Mouse (Mus musculus): Measurements from ENCODE around the gene Fxyd7. TPM values are rescaled to one million over a fixed set of nuclear protein-coding genes. Genes with fewer than 3 reads are reported as not detected.

Gene Fxyd7
- total RNA-seq, 2 experiments from 2014 or later = 1.3 to 1.6 TPM

DNA sequence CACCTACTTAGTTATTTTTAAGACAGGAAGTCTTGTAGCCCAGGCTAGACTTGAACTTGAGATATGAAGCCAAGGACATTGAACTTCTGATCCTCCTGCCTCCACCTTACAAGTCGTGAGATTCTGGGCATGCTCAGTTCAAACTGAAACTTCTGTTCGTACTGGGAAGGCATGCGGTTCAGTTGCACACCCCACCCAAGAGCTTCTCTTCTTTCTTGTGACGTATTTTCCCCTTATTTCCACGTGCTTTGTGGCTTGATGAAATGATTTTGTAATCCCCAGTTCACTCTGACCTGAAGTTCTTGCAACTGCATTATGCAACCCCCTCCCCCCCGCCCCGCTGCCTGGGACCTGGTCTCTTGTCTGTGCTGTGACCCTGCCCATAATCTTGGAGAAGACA lies 19.5 kb downstream of the Fxyd7 start:
- no peak for DNase-seq
- intact Hi-C loops (cut with DNase I) = no loop called here

DNA sequence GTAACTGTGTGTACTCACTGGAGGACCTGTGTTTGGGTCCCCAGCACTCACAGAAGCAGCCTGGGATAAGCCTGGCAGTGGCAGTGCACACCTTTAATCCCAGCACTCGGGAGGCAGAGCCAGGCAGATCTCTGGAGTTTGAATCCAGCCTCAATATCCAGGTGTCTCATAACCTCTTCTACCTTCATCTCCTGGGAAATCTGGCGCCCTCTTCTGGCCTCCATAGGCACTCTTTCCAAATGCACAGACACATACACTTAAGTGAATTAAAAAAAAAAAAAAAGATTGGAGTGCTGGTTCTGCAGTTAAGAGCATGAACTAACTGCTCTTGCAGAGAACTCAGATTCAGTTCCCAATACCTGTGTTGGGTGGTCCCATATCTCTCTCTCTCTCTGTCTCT lies 20.6 kb downstream of the Fxyd7 start:
- intact Hi-C loops (cut with DNase I) = no loop called here
- DNase-seq = no peak

GRCm38 (mm10) chr7:31028609-31029008 lies 22.7 kb downstream of the Fxyd7 start:
- intact Hi-C loops (cut with DNase I) = no loop called here

GRCm38 (mm10) chr7:31017104-31017901 lies 34.0 kb downstream of the Fxyd7 start:
- intact Hi-C loops (cut with DNase I) = no loop called here
- DNase-seq = peak; percentile 43 to 52

More at GRCm38 (mm10) chr7:31028609-31029008, 22.7 kb downstream of the Fxyd7 start:
- no peak for DNase-seq

DNA sequence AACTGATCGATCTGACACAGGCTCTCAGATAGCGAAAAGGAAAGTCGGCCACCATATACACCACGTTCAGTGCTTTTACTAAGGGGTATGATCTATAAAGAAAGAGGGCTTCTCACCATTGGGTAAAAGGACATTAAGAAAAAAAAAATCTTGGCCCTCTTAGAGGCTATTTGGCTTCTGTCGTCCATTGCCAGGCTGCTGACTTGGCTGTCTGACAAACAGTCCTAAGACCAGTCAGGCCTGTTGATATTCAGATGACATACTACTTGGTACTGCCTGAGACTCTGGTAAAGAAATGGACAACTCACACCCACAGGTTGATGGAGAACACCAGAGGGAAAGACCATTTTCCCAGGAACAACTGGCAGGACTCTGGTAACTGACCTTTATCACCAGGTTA lies 38.3 kb downstream of the Fxyd7 start:
- DNase-seq = peak in 1 of 2 experiments; percentile 17
- intact Hi-C loops (cut with DNase I) = no loop called here

- peak in 1 of 2 experiments; percentile 18 for DNase-seq
- intact Hi-C loops (cut with DNase I) = no loop called here
These were observed 42.4 kb downstream of the Fxyd7 start for GRCm38 (mm10) chr7:31008889-31009288.

GRCm38 (mm10) chr7:31008175-31008574 lies 43.1 kb downstream of the Fxyd7 start:
- DNase-seq = no peak

DNA sequence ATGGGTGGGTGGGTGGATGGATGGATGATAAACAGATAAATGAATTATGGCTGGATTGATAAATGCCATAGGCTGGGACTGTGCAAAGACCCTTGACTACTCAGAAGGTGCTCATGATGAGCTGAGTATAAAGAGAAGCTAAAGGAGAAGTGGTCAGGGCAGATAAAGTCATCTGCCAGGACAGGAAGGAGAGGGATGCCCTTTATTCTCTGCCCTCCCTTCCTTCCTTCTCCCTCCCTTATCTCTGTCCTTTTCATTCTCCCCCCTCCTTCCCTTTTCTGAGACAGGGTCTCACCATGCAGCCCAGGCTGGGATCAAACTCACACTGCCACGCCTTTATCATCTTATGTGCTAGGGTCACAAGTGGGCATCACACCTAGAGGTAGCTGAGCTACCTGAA lies 43.5 kb downstream of the Fxyd7 start:
- DNase-seq = no peak
- intact Hi-C loops (cut with DNase I) = no loop called here

More at GRCm38 (mm10) chr7:31008175-31008574, 43.1 kb downstream of the Fxyd7 start:
- intact Hi-C loops (cut with DNase I) = no loop called here

- intact Hi-C loops (cut with DNase I) = loop anchor here (5.0 kb wide), 1 partner anchor 40 kb away; the partner anchor contains the start of gene Fxyd5
- DNase-seq = peak; percentile 33
These were observed 48.6 kb downstream of the Fxyd7 start for GRCm38 (mm10) chr7:31002650-31003049.

DNA sequence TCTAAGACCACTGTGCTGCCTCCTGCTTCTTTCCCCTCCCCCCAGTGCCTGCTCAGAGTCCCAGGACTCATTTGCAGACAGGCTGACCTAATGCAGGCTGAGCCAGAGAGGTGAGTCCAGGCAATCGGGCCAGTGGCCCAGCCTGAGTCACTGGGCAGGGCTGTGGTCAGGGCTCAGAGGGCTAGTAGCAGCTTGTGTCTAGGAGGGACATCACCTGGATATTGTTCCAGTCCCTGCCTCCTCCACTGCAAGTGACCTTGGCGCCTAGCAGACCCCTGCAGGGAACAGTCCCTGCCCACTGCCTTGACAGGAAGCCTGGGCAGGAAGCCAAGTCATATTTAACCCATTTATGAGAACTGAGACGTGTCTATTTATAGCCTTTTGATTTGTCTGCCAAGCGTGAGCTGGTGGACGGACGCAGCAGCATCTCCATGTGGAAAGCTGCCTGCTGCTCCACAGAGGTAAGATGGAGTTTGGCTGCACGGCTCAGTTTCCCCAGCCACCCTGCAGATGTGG lies 50.7 kb downstream of the Fxyd7 start:
- intact Hi-C loops (cut with DNase I) = loop anchor here (1.0 to 5.0 kb wide), 2 partner anchors 40 to 42 kb away; partner anchors contain the start of gene Fxyd5
- peak; percentile 90 to 91 for DNase-seq

DNA sequence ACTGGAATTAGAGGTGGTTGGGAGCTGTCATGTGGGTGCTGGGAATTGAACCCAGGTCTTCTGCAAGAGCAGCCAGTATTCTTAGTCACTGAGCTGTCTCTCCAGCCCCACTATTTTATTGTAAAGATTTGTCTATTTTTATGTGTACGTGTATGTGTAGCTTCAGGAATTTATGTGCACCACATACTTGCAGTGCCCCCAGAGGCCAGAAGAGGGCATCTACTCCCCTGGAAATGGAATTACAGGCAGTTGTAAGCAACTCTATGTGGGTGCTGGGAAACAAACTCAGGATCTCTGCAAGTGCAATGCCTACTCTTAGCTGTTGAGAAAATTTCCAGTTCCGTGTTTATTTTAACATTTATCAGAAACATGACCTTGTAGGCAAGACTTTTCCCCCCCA lies 54.8 kb downstream of the Fxyd7 start:
- DNase-seq = no peak
- intact Hi-C loops (cut with DNase I) = no loop called here

DNA sequence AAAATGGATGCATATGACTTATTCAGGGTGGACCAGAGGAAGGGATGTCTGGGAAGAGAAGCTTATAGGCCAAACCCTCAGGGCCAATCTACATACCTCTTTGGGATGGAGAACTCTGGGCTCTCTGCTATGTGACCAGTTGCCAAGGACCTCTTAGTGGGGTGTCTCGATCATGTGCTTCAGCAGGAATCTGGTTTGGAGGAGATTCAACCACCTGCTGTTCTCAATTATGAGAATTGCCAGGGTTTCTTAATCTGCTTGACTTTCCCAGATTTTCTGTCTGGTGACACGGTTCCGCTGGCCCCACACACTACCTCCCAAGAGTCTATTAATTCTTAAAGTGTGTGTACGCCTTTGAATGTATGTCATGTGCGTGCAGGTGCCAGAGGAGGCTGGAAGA lies 57.3 kb downstream of the Fxyd7 start:
- no peak for DNase-seq
- intact Hi-C loops (cut with DNase I) = no loop called here

Small RNAs within 50 kb of the gene (microRNA-seq; reads per million reads assigned to microRNA genes)
- gene Mir7050 = 0 reads per million in 2 experiments

Other genes with a start within 250 kb of the Fxyd7 start
- gene Ffar2, start 227.7 kb downstream of the Fxyd7 start, total RNA-seq (2021) = under 1 TPM; 0.35 to 0.57 TPM
- gene Ffar3, start 195.3 kb downstream of the Fxyd7 start, total RNA-seq (2021) = not detected
- under 1 TPM in 1 of 2 experiments, not detected in 1; 0.05 TPM for gene Ffar1, start 189.9 kb downstream of the Fxyd7 start, total RNA-seq (2021)
- gene Cd22, start 171.1 kb downstream of the Fxyd7 start, total RNA-seq (2021) = 1 to 10 TPM; 1.1 to 1.4 TPM
- gene Mag, start 136.6 kb downstream of the Fxyd7 start, total RNA-seq (2021) = under 1 TPM in 1 of 2 experiments, not detected in 1; 0.48 TPM
- 1 to 10 TPM; 1.5 to 4.1 TPM for gene Hamp2, start 126.8 kb downstream of the Fxyd7 start, total RNA-seq (2021)
- gene Hamp, start 107.4 kb downstream of the Fxyd7 start, total RNA-seq (2021) = 1 to 10 TPM; 5.2 to 6.6 TPM
- gene Usf2, start 94.7 kb downstream of the Fxyd7 start, total RNA-seq (2021) = 100 to 1,000 TPM in 1 of 2 experiments, 10 to 100 TPM in 1; 98.7 to 109 TPM
- gene Lsr, start 78.0 kb downstream of the Fxyd7 start, total RNA-seq (2021) = 1 to 10 TPM; 4.1 to 4.7 TPM
- under 1 TPM; 0.25 to 0.36 TPM for gene Fam187b, start 77.7 kb downstream of the Fxyd7 start, total RNA-seq (2021)
- 10 to 100 TPM; 30.4 to 33.5 TPM for gene Fxyd5, start 9.0 kb downstream of the Fxyd7 start, total RNA-seq (2021)
- gene Fxyd1, start 5.7 kb upstream of the Fxyd7 start, total RNA-seq (2021) = 100 to 1,000 TPM; 695 to 726 TPM
- 1 to 10 TPM; 3.0 to 4.3 TPM for gene Lgi4, start 7.9 kb upstream of the Fxyd7 start, total RNA-seq (2021)
- gene Fxyd3, start 25.2 kb upstream of the Fxyd7 start, total RNA-seq (2021) = 1 to 10 TPM; 2.8 to 5.1 TPM
- gene Hpn, start 63.8 kb upstream of the Fxyd7 start, total RNA-seq (2021) = 1 to 10 TPM; 2.5 to 3.0 TPM
- gene Scn1b, start 75.5 kb upstream of the Fxyd7 start, total RNA-seq (2021) = 10 to 100 TPM; 13.2 to 13.9 TPM
- 10 to 100 TPM; 25.6 to 31.4 TPM for gene Gramd1a, start 104.4 kb upstream of the Fxyd7 start, total RNA-seq (2021)
- gene Scgb2b2, start 239.0 kb upstream of the Fxyd7 start, total RNA-seq (2021) = not detected
- gene Scgb1b2, start 240.4 kb upstream of the Fxyd7 start, total RNA-seq (2021) = not detected

All from heart, postnatal 10 days (tissue).